ENCODE assay signal across 21 mouse cellular contexts in the genomic region with DNA sequence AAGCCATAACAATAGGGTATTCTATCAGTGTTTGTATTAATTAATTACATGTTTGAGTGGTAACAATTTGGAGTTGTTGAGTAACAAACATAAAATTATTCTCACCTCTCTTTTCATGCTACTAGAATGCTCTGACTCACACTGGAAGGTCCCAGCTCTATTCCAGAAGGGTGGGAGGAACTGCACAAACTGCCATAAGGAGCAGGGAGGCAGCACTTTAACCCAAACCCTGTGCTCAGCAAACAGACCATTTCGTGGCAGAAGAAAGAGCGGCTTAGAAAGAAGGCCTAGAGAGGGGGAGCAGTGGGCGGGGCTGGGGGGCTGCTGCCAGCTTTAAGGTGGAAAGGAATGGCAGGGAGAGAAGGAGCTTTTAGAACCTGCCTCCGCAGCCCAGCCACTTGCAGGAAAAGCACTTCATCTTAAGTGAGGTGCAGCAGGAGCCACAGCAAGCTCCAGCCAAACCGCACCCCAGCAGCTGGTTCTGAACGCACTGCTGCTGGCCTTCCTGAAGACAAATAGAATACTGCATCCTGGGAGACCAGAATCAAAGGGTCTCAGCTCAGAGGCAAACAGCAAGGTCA. TPM values are rescaled to one million over a fixed set of nuclear protein-coding genes. Genes with fewer than 3 reads are reported as not detected.
DNase-seq lines count a peak whose midpoint lies in the region; ATAC-seq and TF ChIP-seq lines count a peak whose summit lies in the region.
"Had no signal": no experiment of that assay in that cellular context is flagged by ENCODE, and none has a peak within 500 bp of the region (broad histone marks: within the 10 kb centered on the region; RNA-seq: fewer than 3 reads in every experiment).

No protein-coding gene starts in this region.

- 0 out of 2 replicates have a peak overlapping the region, but pooled peaks have one; percentile 18 for H3K9ac ChIP-seq in embryonic facial prominence, embryonic 11.5 days (replicated peaks; ENCODE audit: low read length)
- H3K9ac ChIP-seq in intestine, embryonic 16.5 days (ENCODE audit: low read depth, low read length) = peak overlapping the region; percentile 19; the same call in 1 of the 2 replicates
- H3K9ac ChIP-seq in intestine, postnatal 0 days (ENCODE audit: low read depth, low read length) = no peak overlapping the region
- H3K9ac ChIP-seq in midbrain, embryonic 16.5 days (ENCODE audit: low read depth, low read length) = 0 out of 2 replicates have a peak overlapping the region, but pooled peaks have one; percentile 31
- no peak overlapping the region for H3K9ac ChIP-seq in midbrain, postnatal 0 days (replicated peaks; ENCODE audit: low read length, poor library complexity, severe bottlenecking)
- H3K9ac ChIP-seq: liver, postnatal 0 days had no signal

- no peak for ATAC-seq in embryonic facial prominence, embryonic 11.5 days (replicated peaks; ENCODE audit: insufficient number of reproducible peaks, low FRiP score, low TSS enrichment, low read depth)
- no peak for ATAC-seq in intestine, embryonic 16.5 days
- no peak for ATAC-seq in intestine, postnatal 0 days
- no peak for ATAC-seq in midbrain, embryonic 16.5 days
- ATAC-seq in midbrain, postnatal 0 days (ENCODE audit: low FRiP score) = no peak
- ATAC-seq: CD4-positive, CD25-positive, alpha-beta regulatory T cell, adult 4 months; hindbrain, postnatal 0 days; liver, postnatal 0 days had no signal

- DNase-seq in embryonic facial prominence, embryonic 11.5 days (ENCODE audit: low spot score) = no peak
- no peak for DNase-seq in embryonic facial prominence, embryonic 10.5 days (ENCODE audit: low spot score)
- no peak for DNase-seq in midbrain, postnatal 0 days (ENCODE audit: low spot score)
- DNase-seq in thymus, postnatal 4 days = no peak
- no peak for DNase-seq in left cerebral cortex, adult 9 months (ENCODE audit: low spot score in 2 of 2)
- DNase-seq: adrenal gland, postnatal 36 days; cerebellum, adult 9-10 months; gastrocnemius, postnatal 14 days; kidney, adult 2 months; kidney, postnatal 36 days; layer of hippocampus, adult 9-11 months; liver; liver, postnatal 0 days had no signal

- no peaks in the 10 kb centered on the region for H3K9me3 ChIP-seq in embryonic facial prominence, embryonic 11.5 days (replicated peaks; ENCODE audit: control insufficient read depth, low read length)
- no peaks in the 10 kb centered on the region for H3K9me3 ChIP-seq in embryonic facial prominence, embryonic 10.5 days
- no peaks in the 10 kb centered on the region for H3K9me3 ChIP-seq in intestine, embryonic 16.5 days (ENCODE audit: control insufficient read depth, low read length)
- H3K9me3 ChIP-seq in intestine, postnatal 0 days (ENCODE audit: control insufficient read depth) = no peaks in the 10 kb centered on the region
- no peaks in the 10 kb centered on the region for H3K9me3 ChIP-seq in midbrain, embryonic 16.5 days (replicated peaks; ENCODE audit: control insufficient read depth, low read length, poor library complexity, severe bottlenecking)
- H3K9me3 ChIP-seq in midbrain, postnatal 0 days (ENCODE audit: low read length) = no peaks in the 10 kb centered on the region
- H3K9me3 ChIP-seq: G1E had no signal

- H3K4me3 ChIP-seq in embryonic facial prominence, embryonic 11.5 days (ENCODE audit: low read depth, low read length) = no peak overlapping the region
- H3K4me3 ChIP-seq in embryonic facial prominence, embryonic 10.5 days = no peak overlapping the region
- no peak overlapping the region for H3K4me3 ChIP-seq in intestine, embryonic 16.5 days (ENCODE audit: low read length)
- H3K4me3 ChIP-seq in intestine, postnatal 0 days (ENCODE audit: low read depth, low read length) = no peak overlapping the region
- H3K4me3 ChIP-seq in midbrain, embryonic 16.5 days (ENCODE audit: low read depth, low read length) = no peak overlapping the region
- no peak overlapping the region for H3K4me3 ChIP-seq in midbrain, postnatal 0 days (ENCODE audit: low read depth, low read length)
- H3K4me3 ChIP-seq: megakaryocyte, embryonic 14.5 days had no signal

- no peaks in the 10 kb centered on the region for H3K36me3 ChIP-seq in embryonic facial prominence, embryonic 11.5 days (replicated peaks; ENCODE audit: control insufficient read depth, insufficient read depth, low read depth, low read length)
- H3K36me3 ChIP-seq in embryonic facial prominence, embryonic 10.5 days (replicated peaks) = no peaks in the 10 kb centered on the region
- no peaks in the 10 kb centered on the region for H3K36me3 ChIP-seq in intestine, embryonic 16.5 days (ENCODE audit: control insufficient read depth, insufficient read depth, low read length)
- H3K36me3 ChIP-seq in intestine, postnatal 0 days (ENCODE audit: control insufficient read depth, insufficient read depth) = no peaks in the 10 kb centered on the region
- 0 out of 2 replicates have a peak, but pooled peaks cover 3% of the 10 kb centered on the region for H3K36me3 ChIP-seq in midbrain, embryonic 16.5 days (ENCODE audit: control insufficient read depth, insufficient read depth, low read length)
- peaks cover 13% of the 10 kb centered on the region for H3K36me3 ChIP-seq in midbrain, postnatal 0 days (ENCODE audit: insufficient read depth, low read length)
- H3K36me3 ChIP-seq: G1E had no signal

- WGBS in embryonic facial prominence, embryonic 11.5 days = 9% methylated on average over 6 of the region's 6 CpGs
- WGBS in embryonic facial prominence, embryonic 10.5 days = 10% methylated on average over 6 of the region's 6 CpGs
- WGBS in intestine, embryonic 16.5 days = 23% methylated on average over 6 of the region's 6 CpGs
- 18% methylated on average over 6 of the region's 6 CpGs for WGBS in intestine, postnatal 0 days
- 11% methylated on average over 6 of the region's 6 CpGs for WGBS in midbrain, embryonic 16.5 days
- 8% methylated on average over 6 of the region's 6 CpGs for WGBS in midbrain, postnatal 0 days

- H3K4me2 ChIP-seq in embryonic facial prominence, embryonic 11.5 days (ENCODE audit: low read depth, low read length) = no peak overlapping the region
- H3K4me2 ChIP-seq in intestine, embryonic 16.5 days (ENCODE audit: low read depth, low read length) = no peak overlapping the region
- no peak overlapping the region for H3K4me2 ChIP-seq in intestine, postnatal 0 days (replicated peaks; ENCODE audit: low read depth)
- no peak overlapping the region for H3K4me2 ChIP-seq in midbrain, embryonic 16.5 days (ENCODE audit: low read length)
- H3K4me2 ChIP-seq in midbrain, postnatal 0 days (ENCODE audit: low read depth, low read length, poor library complexity, severe bottlenecking) = no peak overlapping the region

- H3K27me3 ChIP-seq in embryonic facial prominence, embryonic 11.5 days (ENCODE audit: control insufficient read depth, insufficient read depth, low read length) = no peaks in the 10 kb centered on the region
- peaks cover 41% of the 10 kb centered on the region for H3K27me3 ChIP-seq in embryonic facial prominence, embryonic 10.5 days (replicated peaks; ENCODE audit: low read depth, poor library complexity, severe bottlenecking)
- no peaks in the 10 kb centered on the region for H3K27me3 ChIP-seq in intestine, embryonic 16.5 days (replicated peaks; ENCODE audit: control insufficient read depth, insufficient read depth, low read length)
- H3K27me3 ChIP-seq in intestine, postnatal 0 days (replicated peaks; ENCODE audit: control insufficient read depth, insufficient read depth, low read length) = 0 out of 2 replicates have a peak, but pooled peaks cover 3% of the 10 kb centered on the region
- no peaks in the 10 kb centered on the region for H3K27me3 ChIP-seq in midbrain, embryonic 16.5 days (ENCODE audit: control insufficient read depth, insufficient read depth, low read depth, low read length)
- no peaks in the 10 kb centered on the region for H3K27me3 ChIP-seq in midbrain, postnatal 0 days (ENCODE audit: insufficient read depth, low read length)

- no peaks in the 10 kb centered on the region for H3K4me1 ChIP-seq in embryonic facial prominence, embryonic 11.5 days (ENCODE audit: control insufficient read depth, insufficient read depth, low read length)
- peaks cover 8% of the 10 kb centered on the region for H3K4me1 ChIP-seq in embryonic facial prominence, embryonic 10.5 days
- peaks cover 4% of the 10 kb centered on the region for H3K4me1 ChIP-seq in intestine, embryonic 16.5 days (ENCODE audit: control insufficient read depth, insufficient read depth, low read length)
- no peaks in the 10 kb centered on the region for H3K4me1 ChIP-seq in intestine, postnatal 0 days (replicated peaks; ENCODE audit: control insufficient read depth, insufficient read depth, low read length)
- no peaks in the 10 kb centered on the region for H3K4me1 ChIP-seq in midbrain, embryonic 16.5 days (ENCODE audit: control insufficient read depth, insufficient read depth, low read length)
- no peaks in the 10 kb centered on the region for H3K4me1 ChIP-seq in midbrain, postnatal 0 days (ENCODE audit: insufficient read depth, low read length)

- no peak overlapping the region for H3K27ac ChIP-seq in embryonic facial prominence, embryonic 11.5 days (replicated peaks; ENCODE audit: low read depth, low read length)
- H3K27ac ChIP-seq in embryonic facial prominence, embryonic 10.5 days (replicated peaks) = no peak overlapping the region
- no peak overlapping the region for H3K27ac ChIP-seq in intestine, embryonic 16.5 days (ENCODE audit: low read length)
- no peak overlapping the region for H3K27ac ChIP-seq in intestine, postnatal 0 days (ENCODE audit: low read depth, low read length)
- H3K27ac ChIP-seq in midbrain, embryonic 16.5 days (ENCODE audit: low read length) = no peak overlapping the region
- no peak overlapping the region for H3K27ac ChIP-seq in midbrain, postnatal 0 days (ENCODE audit: low read depth, low read length)
- H3K27ac ChIP-seq: hindbrain, postnatal 0 days had no signal

- TF ChIP-seq CTCF in intestine, postnatal 0 days (IDR thresholded peaks at IDR 0.05; ENCODE audit: low read depth) = no peak
- TF ChIP-seq CTCF in midbrain, postnatal 0 days (IDR thresholded peaks at IDR 0.05) = no peak

RNA-seq across cellular contexts. Expression of gene Grwd1, which starts 17.8 kb away (rescaled TPM):
- 78.6 and 81.7 TPM in 2 replicates for polyA plus RNA-seq in embryonic facial prominence, embryonic 11.5 days (2014; fragmentation: Nextera tagmentation; extraction: Ambion mirVana)
- 127 and 132 TPM in 2 replicates for polyA plus RNA-seq in embryonic facial prominence, embryonic 10.5 days (2016; fragmentation: Nextera tagmentation; extraction: Ambion mirVana)
- 57.0 and 63.0 TPM in 2 replicates for polyA plus RNA-seq in intestine, embryonic 16.5 days (2015; fragmentation: Nextera tagmentation; extraction: Ambion mirVana)
- polyA plus RNA-seq in intestine, postnatal 0 days (2015; fragmentation: Nextera tagmentation; extraction: Ambion mirVana) = 16.4 and 16.6 TPM in 2 replicates
- polyA plus RNA-seq in midbrain, embryonic 16.5 days (2015; fragmentation: Nextera tagmentation; extraction: Ambion mirVana) = 38.4 and 45.8 TPM in 2 replicates
- 31.3 and 34.2 TPM in 2 replicates for total RNA-seq in midbrain, postnatal 0 days (2014; rRNA removed)
- 48.7 and 52.9 TPM in 2 replicates for polyA plus RNA-seq in midbrain, postnatal 0 days (2015; fragmentation: Nextera tagmentation; extraction: Ambion mirVana)

RNA-seq across cellular contexts. Expression of gene Kcnj14, which starts 24.0 kb away (rescaled TPM):
- 2.1 and 2.7 TPM in 2 replicates for polyA plus RNA-seq in embryonic facial prominence, embryonic 11.5 days (2014; fragmentation: Nextera tagmentation; extraction: Ambion mirVana)
- 0.88 and 1.5 TPM in 2 replicates for polyA plus RNA-seq in embryonic facial prominence, embryonic 10.5 days (2016; fragmentation: Nextera tagmentation; extraction: Ambion mirVana)
- 0.65 and 0.78 TPM in 2 replicates for polyA plus RNA-seq in intestine, embryonic 16.5 days (2015; fragmentation: Nextera tagmentation; extraction: Ambion mirVana)
- polyA plus RNA-seq in intestine, postnatal 0 days (2015; fragmentation: Nextera tagmentation; extraction: Ambion mirVana) = 0.10 and 0.27 TPM in 2 replicates
- 1.2 and 1.3 TPM in 2 replicates for polyA plus RNA-seq in midbrain, embryonic 16.5 days (2015; fragmentation: Nextera tagmentation; extraction: Ambion mirVana)
- 0.71 and 2.1 TPM in 2 replicates for total RNA-seq in midbrain, postnatal 0 days (2014; rRNA removed)
- polyA plus RNA-seq in midbrain, postnatal 0 days (2015; fragmentation: Nextera tagmentation; extraction: Ambion mirVana) = 1.5 TPM in 2 replicates
- polyA plus RNA-seq: CD4-positive, CD25-positive, alpha-beta regulatory T cell, adult 4 months had no signal

RNA-seq across cellular contexts. Expression of gene Kdelr1, which starts 24.0 kb away (rescaled TPM):
- 85.2 and 85.7 TPM in 2 replicates for polyA plus RNA-seq in embryonic facial prominence, embryonic 11.5 days (2014; fragmentation: Nextera tagmentation; extraction: Ambion mirVana)
- polyA plus RNA-seq in embryonic facial prominence, embryonic 10.5 days (2016; fragmentation: Nextera tagmentation; extraction: Ambion mirVana) = 30.4 and 36.6 TPM in 2 replicates
- polyA plus RNA-seq in intestine, embryonic 16.5 days (2015; fragmentation: Nextera tagmentation; extraction: Ambion mirVana) = 90.6 and 94.9 TPM in 2 replicates
- 99.6 and 107 TPM in 2 replicates for polyA plus RNA-seq in intestine, postnatal 0 days (2015; fragmentation: Nextera tagmentation; extraction: Ambion mirVana)
- polyA plus RNA-seq in midbrain, embryonic 16.5 days (2015; fragmentation: Nextera tagmentation; extraction: Ambion mirVana) = 52.2 and 55.0 TPM in 2 replicates
- total RNA-seq in midbrain, postnatal 0 days (2014; rRNA removed) = 170 and 207 TPM in 2 replicates
- 52.0 and 54.8 TPM in 2 replicates for polyA plus RNA-seq in midbrain, postnatal 0 days (2015; fragmentation: Nextera tagmentation; extraction: Ambion mirVana)

RNA-seq across cellular contexts. Expression of gene Grin2d, which starts 29.6 kb away (rescaled TPM):
- 0.13 and 0.18 TPM in 2 replicates for polyA plus RNA-seq in embryonic facial prominence, embryonic 11.5 days (2014; fragmentation: Nextera tagmentation; extraction: Ambion mirVana)
- polyA plus RNA-seq in embryonic facial prominence, embryonic 10.5 days (2016; fragmentation: Nextera tagmentation; extraction: Ambion mirVana) = 0.09 and 0.20 TPM in 2 replicates
- 0.31 and 0.39 TPM in 2 replicates for polyA plus RNA-seq in intestine, embryonic 16.5 days (2015; fragmentation: Nextera tagmentation; extraction: Ambion mirVana)
- 0.66 and 1.1 TPM in 2 replicates for polyA plus RNA-seq in intestine, postnatal 0 days (2015; fragmentation: Nextera tagmentation; extraction: Ambion mirVana)
- polyA plus RNA-seq in midbrain, embryonic 16.5 days (2015; fragmentation: Nextera tagmentation; extraction: Ambion mirVana) = 3.4 and 4.8 TPM in 2 replicates
- total RNA-seq in midbrain, postnatal 0 days (2014; rRNA removed) = 51.6 and 51.7 TPM in 2 replicates
- polyA plus RNA-seq in midbrain, postnatal 0 days (2015; fragmentation: Nextera tagmentation; extraction: Ambion mirVana) = 5.4 and 6.6 TPM in 2 replicates
- total RNA-seq: neutrophil, adult 5-6 weeks had no signal

RNA-seq across cellular contexts. Expression of gene Cyth2, which starts 34.2 kb away (rescaled TPM):
- 168 and 170 TPM in 2 replicates for polyA plus RNA-seq in embryonic facial prominence, embryonic 11.5 days (2014; fragmentation: Nextera tagmentation; extraction: Ambion mirVana)
- polyA plus RNA-seq in embryonic facial prominence, embryonic 10.5 days (2016; fragmentation: Nextera tagmentation; extraction: Ambion mirVana) = 157 and 161 TPM in 2 replicates
- 77.1 and 78.2 TPM in 2 replicates for polyA plus RNA-seq in intestine, embryonic 16.5 days (2015; fragmentation: Nextera tagmentation; extraction: Ambion mirVana)
- polyA plus RNA-seq in intestine, postnatal 0 days (2015; fragmentation: Nextera tagmentation; extraction: Ambion mirVana) = 61.9 and 66.4 TPM in 2 replicates
- polyA plus RNA-seq in midbrain, embryonic 16.5 days (2015; fragmentation: Nextera tagmentation; extraction: Ambion mirVana) = 275 and 307 TPM in 2 replicates
- total RNA-seq in midbrain, postnatal 0 days (2014; rRNA removed) = 210 and 223 TPM in 2 replicates
- 219 and 236 TPM in 2 replicates for polyA plus RNA-seq in midbrain, postnatal 0 days (2015; fragmentation: Nextera tagmentation; extraction: Ambion mirVana)

Comparison
In these comparisons a context has a peak if more than half of its experiments do, and no peak if none do; other contexts are left out.
1. H3K9ac ChIP-seq: peak in embryonic facial prominence, embryonic 11.5 days (single experiment), intestine, embryonic 16.5 days (single experiment) and midbrain, embryonic 16.5 days (single experiment); none in intestine, postnatal 0 days (single experiment) and midbrain, postnatal 0 days (single experiment).